Mouse (Mus musculus): ENCODE measurements around the gene Scfd2. TPM values are rescaled to one million over a fixed set of nuclear protein-coding genes. Genes with fewer than 3 reads are reported as not detected.

Gene Scfd2
- polyA plus RNA-seq, 1 experiment from 2014 or later = 15.0 TPM

GRCm38 (mm10) chr5:74256705-74257104 lies 274.9 kb downstream of the Scfd2 start:
- 34% methylated on average over 4 of the region's 4 CpGs for WGBS
- H3K27me3 ChIP-seq (ENCODE audit: control insufficient read depth, insufficient read depth, low read length) = no peaks in the 10 kb centered on the region
- no peak overlapping the region for H3K4me3 ChIP-seq (ENCODE audit: low read length)
- no peaks in the 10 kb centered on the region for H3K36me3 ChIP-seq (ENCODE audit: control insufficient read depth, insufficient read depth)
- 0 out of 2 replicates have a peak overlapping the region, but pooled peaks have one; percentile 6 for H3K9ac ChIP-seq (ENCODE audit: low read length)
- peaks cover 39% of the 10 kb centered on the region for H3K4me1 ChIP-seq (ENCODE audit: control insufficient read depth, insufficient read depth, low read length)
- H3K9me3 ChIP-seq (replicated peaks; ENCODE audit: control insufficient read depth, low read length) = no peaks in the 10 kb centered on the region
- peak overlapping the region; percentile 86 for H3K27ac ChIP-seq (ENCODE audit: low read length)
- ATAC-seq (replicated peaks; ENCODE audit: extremely low read depth, insufficient read depth, low FRiP score) = no peak
- 0 out of 2 replicates have a peak overlapping the region, but pooled peaks have one; percentile 23 for H3K4me2 ChIP-seq (ENCODE audit: low read depth, low read length)

GRCm38 (mm10) chr5:74254996-74255395 lies 276.6 kb downstream of the Scfd2 start:
- Histone ChIP-seq H3K4me1 (ENCODE audit: control insufficient read depth, insufficient read depth, low read length) (peaks cover 28% of the 10 kb centered on the region), H3K4me3 (ENCODE audit: low read length) (no peak overlapping the region), H3K27me3 (ENCODE audit: control insufficient read depth, insufficient read depth, low read length) (no peaks in the 10 kb centered on the region), H3K27ac (ENCODE audit: low read length) (no peak overlapping the region), H3K9ac (ENCODE audit: low read length) (no peak overlapping the region), H3K36me3 (ENCODE audit: control insufficient read depth, insufficient read depth) (no peaks in the 10 kb centered on the region), H3K9me3 (replicated peaks; ENCODE audit: control insufficient read depth, low read length) (no peaks in the 10 kb centered on the region), H3K4me2 (ENCODE audit: low read depth, low read length) (no peak overlapping the region)
- WGBS = 85% methylated on average over 1 of the region's 1 CpGs
- ATAC-seq (replicated peaks; ENCODE audit: extremely low read depth, insufficient read depth, low FRiP score) = no peak

GRCm38 (mm10) chr5:74253724-74254328 lies 277.7 kb downstream of the Scfd2 start:
- 0 out of 2 replicates have a peak overlapping the region, but pooled peaks have one; percentile 9 for H3K9ac ChIP-seq (ENCODE audit: low read length)
- ATAC-seq (replicated peaks; ENCODE audit: extremely low read depth, insufficient read depth, low FRiP score) = no peak
- no peaks in the 10 kb centered on the region for H3K36me3 ChIP-seq (ENCODE audit: control insufficient read depth, insufficient read depth)
- no peaks in the 10 kb centered on the region for H3K9me3 ChIP-seq (replicated peaks; ENCODE audit: control insufficient read depth, low read length)
- no peak overlapping the region for H3K4me3 ChIP-seq (ENCODE audit: low read length)
- 57% methylated on average over 7 of the region's 7 CpGs for WGBS
- H3K4me1 ChIP-seq (ENCODE audit: control insufficient read depth, insufficient read depth, low read length) = peaks cover 29% of the 10 kb centered on the region
- H3K4me2 ChIP-seq (ENCODE audit: low read depth, low read length) = no peak overlapping the region
- peak overlapping the region; percentile 25; the same call in 1 of the 2 replicates for H3K27ac ChIP-seq (ENCODE audit: low read length)
- no peaks in the 10 kb centered on the region for H3K27me3 ChIP-seq (ENCODE audit: control insufficient read depth, insufficient read depth, low read length)

- 75% methylated on average over 6 of the region's 6 CpGs for WGBS
- H3K36me3 ChIP-seq (ENCODE audit: control insufficient read depth, insufficient read depth) = no peaks in the 10 kb centered on the region
- no peak overlapping the region for H3K27ac ChIP-seq (ENCODE audit: low read length)
- no peaks in the 10 kb centered on the region for H3K27me3 ChIP-seq (ENCODE audit: control insufficient read depth, insufficient read depth, low read length)
- H3K4me3 ChIP-seq (ENCODE audit: low read length) = no peak overlapping the region
- peaks cover 29% of the 10 kb centered on the region for H3K4me1 ChIP-seq (ENCODE audit: control insufficient read depth, insufficient read depth, low read length)
- H3K4me2 ChIP-seq (ENCODE audit: low read depth, low read length) = no peak overlapping the region
- ATAC-seq (replicated peaks; ENCODE audit: extremely low read depth, insufficient read depth, low FRiP score) = no peak
- H3K9me3 ChIP-seq (replicated peaks; ENCODE audit: control insufficient read depth, low read length) = no peaks in the 10 kb centered on the region
- no peak overlapping the region for H3K9ac ChIP-seq (ENCODE audit: low read length)
Observed at GRCm38 (mm10) chr5:74252672-74253286, 278.8 kb downstream of the Scfd2 start.

GRCm38 (mm10) chr5:74250947-74251346 lies 280.6 kb downstream of the Scfd2 start:
- Histone ChIP-seq H3K9me3 (replicated peaks; ENCODE audit: control insufficient read depth, low read length) (no peaks in the 10 kb centered on the region), H3K4me3 (ENCODE audit: low read length) (no peak overlapping the region), H3K36me3 (ENCODE audit: control insufficient read depth, insufficient read depth) (no peaks in the 10 kb centered on the region), H3K27me3 (ENCODE audit: control insufficient read depth, insufficient read depth, low read length) (no peaks in the 10 kb centered on the region), H3K4me2 (ENCODE audit: low read depth, low read length) (no peak overlapping the region), H3K9ac (ENCODE audit: low read length) (no peak overlapping the region), H3K4me1 (ENCODE audit: control insufficient read depth, insufficient read depth, low read length) (peaks cover 28% of the 10 kb centered on the region), H3K27ac (ENCODE audit: low read length) (no peak overlapping the region)
- 86% methylated on average over 2 of the region's 2 CpGs for WGBS
- ATAC-seq (replicated peaks; ENCODE audit: extremely low read depth, insufficient read depth, low FRiP score) = no peak

- 73% methylated on average over 7 of the region's 7 CpGs for WGBS
- no peak for ATAC-seq (replicated peaks; ENCODE audit: extremely low read depth, insufficient read depth, low FRiP score)
- Histone ChIP-seq H3K4me3 (ENCODE audit: low read length) (no peak overlapping the region), H3K36me3 (ENCODE audit: control insufficient read depth, insufficient read depth) (no peaks in the 10 kb centered on the region), H3K27me3 (ENCODE audit: control insufficient read depth, insufficient read depth, low read length) (no peaks in the 10 kb centered on the region), H3K4me2 (ENCODE audit: low read depth, low read length) (no peak overlapping the region), H3K27ac (ENCODE audit: low read length) (no peak overlapping the region), H3K9me3 (replicated peaks; ENCODE audit: control insufficient read depth, low read length) (no peaks in the 10 kb centered on the region), H3K4me1 (ENCODE audit: control insufficient read depth, insufficient read depth, low read length) (peaks cover 31% of the 10 kb centered on the region), H3K9ac (ENCODE audit: low read length) (no peak overlapping the region; the same call in 1 of the 2 replicates)
Observed at GRCm38 (mm10) chr5:74250308-74250707, 281.3 kb downstream of the Scfd2 start.

- no peak overlapping the region for H3K4me2 ChIP-seq (ENCODE audit: low read depth, low read length)
- no peak overlapping the region for H3K9ac ChIP-seq (ENCODE audit: low read length)
- no peak overlapping the region for H3K27ac ChIP-seq (ENCODE audit: low read length)
- no peaks in the 10 kb centered on the region for H3K36me3 ChIP-seq (ENCODE audit: control insufficient read depth, insufficient read depth)
- no peaks in the 10 kb centered on the region for H3K9me3 ChIP-seq (replicated peaks; ENCODE audit: control insufficient read depth, low read length)
- H3K4me3 ChIP-seq (ENCODE audit: low read length) = no peak overlapping the region
- peaks cover 36% of the 10 kb centered on the region for H3K4me1 ChIP-seq (ENCODE audit: control insufficient read depth, insufficient read depth, low read length)
- H3K27me3 ChIP-seq (ENCODE audit: control insufficient read depth, insufficient read depth, low read length) = no peaks in the 10 kb centered on the region
- WGBS = 57% methylated on average over 3 of the region's 3 CpGs
- no peak for ATAC-seq (replicated peaks; ENCODE audit: extremely low read depth, insufficient read depth, low FRiP score)
Observed at GRCm38 (mm10) chr5:74249794-74250193, 281.8 kb downstream of the Scfd2 start.

GRCm38 (mm10) chr5:74246971-74247370 lies 284.6 kb downstream of the Scfd2 start:
- H3K27me3 ChIP-seq (ENCODE audit: control insufficient read depth, insufficient read depth, low read length) = no peaks in the 10 kb centered on the region
- H3K4me2 ChIP-seq (ENCODE audit: low read depth, low read length) = no peak overlapping the region
- 72% methylated on average over 3 of the region's 3 CpGs for WGBS
- no peak overlapping the region for H3K27ac ChIP-seq (ENCODE audit: low read length)
- peaks cover 32% of the 10 kb centered on the region for H3K4me1 ChIP-seq (ENCODE audit: control insufficient read depth, insufficient read depth, low read length)
- ATAC-seq (replicated peaks; ENCODE audit: extremely low read depth, insufficient read depth, low FRiP score) = no peak
- H3K36me3 ChIP-seq (ENCODE audit: control insufficient read depth, insufficient read depth) = no peaks in the 10 kb centered on the region
- no peak overlapping the region for H3K4me3 ChIP-seq (ENCODE audit: low read length)
- H3K9ac ChIP-seq (ENCODE audit: low read length) = no peak overlapping the region
- no peaks in the 10 kb centered on the region for H3K9me3 ChIP-seq (replicated peaks; ENCODE audit: control insufficient read depth, low read length)

- no peak overlapping the region for H3K4me3 ChIP-seq (ENCODE audit: low read length)
- WGBS = 77% methylated on average over 4 of the region's 4 CpGs
- no peaks in the 10 kb centered on the region for H3K9me3 ChIP-seq (replicated peaks; ENCODE audit: control insufficient read depth, low read length)
- no peak overlapping the region for H3K27ac ChIP-seq (ENCODE audit: low read length)
- H3K4me2 ChIP-seq (ENCODE audit: low read depth, low read length) = no peak overlapping the region
- peaks cover 32% of the 10 kb centered on the region for H3K4me1 ChIP-seq (ENCODE audit: control insufficient read depth, insufficient read depth, low read length)
- no peaks in the 10 kb centered on the region for H3K36me3 ChIP-seq (ENCODE audit: control insufficient read depth, insufficient read depth)
- no peak overlapping the region for H3K9ac ChIP-seq (ENCODE audit: low read length)
- ATAC-seq (replicated peaks; ENCODE audit: extremely low read depth, insufficient read depth, low FRiP score) = no peak
- H3K27me3 ChIP-seq (ENCODE audit: control insufficient read depth, insufficient read depth, low read length) = no peaks in the 10 kb centered on the region
Observed at GRCm38 (mm10) chr5:74246453-74246852, 285.1 kb downstream of the Scfd2 start.
